Mouse (Mus musculus) brain, embryonic 14.5 days (tissue): ENCODE results near the gene Miga2.

Experiments used
- CTCF ChIP-seq: fragments of 200-500 bp; IDR thresholded peaks from 2 replicates; pipeline ENCODE4 v1.5.1; 2012; ENCODE audit warnings: inconsistent platforms, mild to moderate bottlenecking, moderate library complexity, borderline replicate concordance; ENCODE audit not compliant: insufficient read depth, insufficient read length; ENCODE audit errors: extremely low read depth
- POLR2A ChIP-seq: fragments of 200-500 bp; IDR thresholded peaks from 2 replicates; pipeline ENCODE4 v1.6.1; 2012; ENCODE audit warnings: mild to moderate bottlenecking, inconsistent platforms, borderline replicate concordance; ENCODE audit not compliant: poor library complexity, insufficient read depth, insufficient read length, severe bottlenecking; ENCODE audit errors: extremely low read depth

- TF ChIP-seq CTCF (peak; percentile 59; the same call in 1 of the 2 replicates), POLR2A (0 out of 2 replicates have a peak, but pooled peaks have one; percentile 60)
Observed at GRCm38 (mm10) chr2:30358533-30359531, 5.2 kb upstream of the Miga2 start, which contains the start of gene Sh3glb2.
